16 mouse cellular contexts compared by ENCODE assay signal in genomic region chr5:113933480-113933879, GRCm38 (mm10). TPM values are rescaled to one million over a fixed set of nuclear protein-coding genes. Genes with fewer than 3 reads are reported as not detected.
DNase-seq lines count a peak whose midpoint lies in the region; ATAC-seq and TF ChIP-seq lines count a peak whose summit lies in the region.
"Had no signal": no experiment of that assay in that cellular context is flagged by ENCODE, and none has a peak within 500 bp of the region (broad histone marks: within the 10 kb centered on the region; RNA-seq: fewer than 3 reads in every experiment).

No protein-coding gene starts in this region.

- TF ChIP-seq EP300 in MEL (IDR thresholded peaks at IDR 0.05; ENCODE audit: low read depth in 1 of 2, low read length in 2 of 2): no peak
- TF ChIP-seq EP300 in liver, postnatal 0 days (IDR thresholded peaks at IDR 0.05; ENCODE audit: low read depth): no peak

- TF ChIP-seq CTCF in lung, adult 2 months (IDR thresholded peaks at IDR 0.05; ENCODE audit: insufficient read depth, low read length): peak; percentile 40; the same call in 1 of the 2 replicates
- peak; percentile 53 to 63 (median 59) for TF ChIP-seq CTCF in MEL (IDR thresholded peaks at IDR 0.05 in 2 of 3, conservative IDR thresholded peaks at IDR 0.05 in 1 of 3; ENCODE audit: control insufficient read depth in 1 of 3, insufficient read depth in 1 of 3, low read depth in 2 of 3, low read length in 3 of 3, poor library complexity in 1 of 3, severe bottlenecking in 1 of 3)
- peak; percentile 59 for TF ChIP-seq CTCF in liver, postnatal 0 days (IDR thresholded peaks at IDR 0.05; ENCODE audit: low read depth)

- H3K4me2 ChIP-seq in heart, embryonic 11.5 days: peak overlapping the region; percentile 31; the same call in 1 of the 2 replicates
- no peak overlapping the region for H3K4me2 ChIP-seq in liver, postnatal 0 days (ENCODE audit: low read depth, low read length)
- H3K4me2 ChIP-seq: embryonic facial prominence, embryonic 15.5 days; hindbrain, embryonic 14.5 days had no signal

- H3K36me3 ChIP-seq in heart, embryonic 11.5 days (ENCODE audit: control insufficient read depth, insufficient read depth, low read length): no peaks in the 10 kb centered on the region
- H3K36me3 ChIP-seq in MEL (ENCODE audit: control insufficient read depth in 1 of 2, insufficient read depth in 2 of 2, low read length in 2 of 2): peaks cover 0 to 11% of the 10 kb centered on the region in 2 experiments; a peak in 2 of 4 replicates
- H3K36me3 ChIP-seq in liver, postnatal 0 days (replicated peaks; ENCODE audit: insufficient read depth, low read length): no peaks in the 10 kb centered on the region
- H3K36me3 ChIP-seq: embryonic facial prominence, embryonic 15.5 days; G1E had no signal

- H3K9ac ChIP-seq in heart, embryonic 11.5 days (ENCODE audit: low read depth, low read length): no peak overlapping the region
- H3K9ac ChIP-seq in MEL (ENCODE audit: control insufficient read depth, low read depth, low read length, poor library complexity, severe bottlenecking): peak overlapping the region; percentile 35
- H3K9ac ChIP-seq in liver, postnatal 0 days (replicated peaks): no peak overlapping the region
- H3K9ac ChIP-seq: embryonic facial prominence, embryonic 15.5 days; hindbrain, embryonic 14.5 days had no signal

- no peak overlapping the region for H3K4me3 ChIP-seq in heart, embryonic 11.5 days (ENCODE audit: low read depth, low read length)
- H3K4me3 ChIP-seq in lung, adult 2 months (replicated peaks; ENCODE audit: extremely low read depth, low read depth, low read length): no peak overlapping the region
- H3K4me3 ChIP-seq in MEL (ENCODE audit: control insufficient read depth in 1 of 2, insufficient read depth in 1 of 2, low read depth in 2 of 2, low read length in 2 of 2): peak overlapping the region; percentile 25 to 33; a peak in 2 of 4 replicates
- no peak overlapping the region for H3K4me3 ChIP-seq in liver, postnatal 0 days (ENCODE audit: low read depth, low read length)
- H3K4me3 ChIP-seq: embryonic facial prominence, embryonic 15.5 days had no signal

- TF ChIP-seq POLR2A in lung, adult 2 months (IDR thresholded peaks at IDR 0.05; ENCODE audit: borderline replicate concordance, extremely low read depth, low read depth, low read length): no peak
- no peak for TF ChIP-seq POLR2A in MEL (IDR thresholded peaks at IDR 0.05; ENCODE audit: control insufficient read depth in 1 of 2, insufficient read depth in 1 of 2, low read depth in 1 of 2, low read length in 2 of 2, poor library complexity in 1 of 2)

- H3K4me1 ChIP-seq in heart, embryonic 11.5 days (ENCODE audit: control insufficient read depth, insufficient read depth, low read length): peaks cover 35% of the 10 kb centered on the region
- peaks cover 9% of the 10 kb centered on the region for H3K4me1 ChIP-seq in lung, adult 2 months (ENCODE audit: control insufficient read depth, insufficient read depth, low read length)
- peaks cover 6 to 29% of the 10 kb centered on the region in 2 experiments; a peak in 3 of 4 replicates for H3K4me1 ChIP-seq in MEL (ENCODE audit: control insufficient read depth in 1 of 2, insufficient read depth in 2 of 2, low read length in 2 of 2)
- H3K4me1 ChIP-seq in liver, postnatal 0 days (ENCODE audit: insufficient read depth): no peaks in the 10 kb centered on the region

- H3K27me3 ChIP-seq in heart, embryonic 11.5 days (ENCODE audit: control insufficient read depth, insufficient read depth, low read length): no peaks in the 10 kb centered on the region
- no peaks in the 10 kb centered on the region for H3K27me3 ChIP-seq in MEL (ENCODE audit: control insufficient read depth in 1 of 2, insufficient read depth in 2 of 2, low read length in 2 of 2)
- H3K27me3 ChIP-seq in liver, postnatal 0 days (ENCODE audit: insufficient read depth, low read length): no peaks in the 10 kb centered on the region
- H3K27me3 ChIP-seq: embryonic facial prominence, embryonic 15.5 days had no signal

- DNase-seq in heart, adult 9 months (ENCODE audit: low spot score in 2 of 2): no peak
- no peak for DNase-seq in lung, adult 2 months
- no peak for DNase-seq in lung, postnatal 4 days
- peak; percentile 57 for DNase-seq in MEL (ENCODE audit: low read depth, low spot score)
- DNase-seq in liver, postnatal 0 days: no peak
- no peak for DNase-seq in layer of hippocampus, adult 18-20 months (ENCODE audit: low spot score in 2 of 2)
- DNase-seq in gastrocnemius, adult 18-20 months (ENCODE audit: low spot score): no peak
- DNase-seq: adrenal gland, postnatal 14 days; cerebellum, adult 18-20 months; kidney, postnatal 36 days; left cerebral cortex, postnatal 4 days; thymus, postnatal 4 days had no signal

- TF ChIP-seq RAD21 in MEL (IDR thresholded peaks at IDR 0.05; ENCODE audit: low read depth, low read length): peak; percentile 56

- H3K27ac ChIP-seq in heart, embryonic 11.5 days (ENCODE audit: low read depth, low read length): peak overlapping the region; percentile 24; the same call in 1 of the 2 replicates
- H3K27ac ChIP-seq in MEL (ENCODE audit: control insufficient read depth, low read depth, low read length): peak overlapping the region; percentile 25; the same call in 1 of the 2 replicates
- H3K27ac ChIP-seq in liver, postnatal 0 days (ENCODE audit: low read depth): no peak overlapping the region
- H3K27ac ChIP-seq: embryonic facial prominence, embryonic 15.5 days; hindbrain, embryonic 14.5 days had no signal

- H3K9me3 ChIP-seq in heart, embryonic 11.5 days (replicated peaks; ENCODE audit: control insufficient read depth, low read length): no peaks in the 10 kb centered on the region
- H3K9me3 ChIP-seq in MEL (replicated peaks; ENCODE audit: insufficient read depth, low read length): no peaks in the 10 kb centered on the region
- H3K9me3 ChIP-seq in liver, postnatal 0 days (ENCODE audit: low read length): no peaks in the 10 kb centered on the region
- H3K9me3 ChIP-seq: embryonic facial prominence, embryonic 15.5 days had no signal

- no peak for ATAC-seq in heart, embryonic 11.5 days (replicated peaks; ENCODE audit: insufficient number of reproducible peaks, low FRiP score, low TSS enrichment)
- no peak for ATAC-seq in liver, postnatal 0 days

- 74% methylated on average over 4 of the region's 4 CpGs for WGBS in heart, embryonic 11.5 days (ENCODE audit: insufficient replicate concordance)
- WGBS in lung, adult 2 months: 73% methylated on average over 4 of the region's 4 CpGs
- 74% methylated on average over 4 of the region's 4 CpGs for WGBS in liver, postnatal 0 days (ENCODE audit: insufficient replicate concordance)

- H3K79me2 ChIP-seq in MEL (ENCODE audit: control insufficient read depth, insufficient read depth, low read length, poor library complexity): no peaks in the 10 kb centered on the region

TF ChIP-seq in MEL, 35 proteins besides CTCF, POLR2A, EP300 and RAD21:
- TF ChIP-seq POLR2AphosphoS2 (IDR thresholded peaks at IDR 0.05; ENCODE audit: low read length) (no peak), ZMIZ1 (IDR thresholded peaks at IDR 0.05; ENCODE audit: low read depth, low read length) (no peak), CHD1 (IDR thresholded peaks at IDR 0.05; ENCODE audit: low read depth, low read length) (no peak), TBP (IDR thresholded peaks at IDR 0.05; ENCODE audit: low read depth, low read length) (no peak), BHLHE40 (IDR thresholded peaks at IDR 0.05; ENCODE audit: borderline replicate concordance, low read depth, low read length) (no peak), ZC3H11A (IDR thresholded peaks at IDR 0.05; ENCODE audit: low read depth, low read length) (peak; percentile 62), SIN3A (IDR thresholded peaks at IDR 0.05; ENCODE audit: low read length) (no peak), TAL1 (IDR thresholded peaks at IDR 0.05; ENCODE audit: low read length) (no peak), SMC3 (IDR thresholded peaks at IDR 0.05; ENCODE audit: low read depth, low read length) (peak; percentile 59), ZNF384 (IDR thresholded peaks at IDR 0.05; ENCODE audit: low read depth, low read length) (no peak)

RNA-seq across cellular contexts. Expression of gene Coro1c, which starts 24.9 kb away (rescaled TPM):
- polyA plus RNA-seq in heart, embryonic 11.5 days (2014; fragmentation: Nextera tagmentation; extraction: Ambion mirVana): 113 and 140 TPM in 2 replicates
- 86.7 and 104 TPM in 2 replicates for polyA plus RNA-seq in lung, adult 2 months (2012; rRNA removed)
- 103 TPM in 2 replicates for total RNA-seq in MEL (2012; rRNA removed)
- 100 to 1,000 TPM in 1 of 2 experiments, 10 to 100 TPM in 1; 77.3 to 158 TPM for polyA plus RNA-seq in MEL (2012; ENCODE audit: insufficient read depth in 1 of 2, insufficient read length in 2 of 2, low read depth in 1 of 2, low replicate concordance in 2 of 2, missing spikeins in 1 of 2)
- polyA plus RNA-seq in liver, postnatal 0 days (2015; fragmentation: Nextera tagmentation; extraction: Ambion mirVana): 23.6 and 27.6 TPM in 2 replicates
- 10 to 100 TPM; 88.6 to 88.7 TPM for total RNA-seq in layer of hippocampus, adult 18-20 months (2021)
- 10 to 100 TPM in 1 of 2 experiments, 1 to 10 TPM in 1; 8.9 to 12.7 TPM for total RNA-seq in gastrocnemius, adult 18-20 months (2021)

Comparison
In these comparisons a context has a peak if more than half of its experiments do, and no peak if none do; other contexts are left out.
1. H3K4me3 ChIP-seq: peak in MEL (2 of 2); none in heart, embryonic 11.5 days (single experiment), lung, adult 2 months (single experiment) and liver, postnatal 0 days (single experiment).
2. Peak in every context shown above with its lines, with median percentiles within 50 percentile points of each other: CTCF ChIP-seq.